Mouse (Mus musculus): Measurements from ENCODE around the gene Olfr138.

Olfr138 gene

GRCm38 (mm10) chr17:38260735-38261134, at the start of gene Olfr138:
TSS of gene Olfr138 (plus strand) at chr17:38261035.
- in situ Hi-C loops (cut with MboI, MseI), result no loop called here

DNA sequence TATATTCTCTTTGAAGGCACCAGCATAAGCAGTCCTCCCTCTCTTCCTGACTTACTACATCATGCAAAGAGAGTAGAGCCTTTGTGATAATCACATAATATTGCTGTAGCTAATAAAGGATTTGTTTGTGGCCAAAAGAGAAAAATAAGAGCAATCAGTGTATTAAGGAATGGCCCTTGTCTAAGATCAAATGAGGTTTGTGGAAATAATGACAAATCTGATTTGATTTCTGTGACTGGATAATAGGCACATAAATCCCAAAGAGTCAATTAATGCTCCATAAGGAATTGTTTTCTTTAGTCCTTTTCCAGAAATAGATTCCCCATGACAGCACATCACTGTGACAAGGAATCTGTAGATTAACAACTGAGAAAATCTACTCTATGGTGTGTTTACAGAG, 46.6 kb downstream of the Olfr138 start, which contains the start of gene Olfr137:
Gene Olfr137 (minus strand): TSS at position 101 of the 400 bp plus-strand sequence.
- in situ Hi-C loops (cut with MboI, MseI), result no loop called here
